Mouse (Mus musculus): ENCODE results near the gene Lingo1.

- TF ChIP-seq CTCF (IDR thresholded peaks at IDR 0.05; ENCODE audit: low read depth, low read length) (no peak), POLR2A (IDR thresholded peaks at IDR 0.05; ENCODE audit: insufficient read depth, low read length) (no peak), EP300 (IDR thresholded peaks at IDR 0.05; ENCODE audit: insufficient read depth, low read depth, low read length) (no peak)
Measured at GRCm38 (mm10) chr9:56682826-56683225, 113.4 kb downstream of the Lingo1 start.
